Mouse (Mus musculus) myocyte (in vitro differentiated cells): ENCODE results near the gene Acaa1a. TPM values are rescaled to one million over a fixed set of nuclear protein-coding genes. Genes with fewer than 3 reads are reported as not detected.

Experiments used
- H3K27me3 ChIP-seq: one replicate; pipeline ENCODE4 v1.6.1; 2011; ENCODE audit not compliant: control insufficient read depth, insufficient read depth, insufficient read length
- H3K36me3 ChIP-seq: one replicate; pipeline ENCODE4 v1.6.1; 2011; ENCODE audit not compliant: control insufficient read depth, insufficient read depth
- H3K4me2 ChIP-seq: one replicate; pipeline ENCODE4 v1.6.1; 2011; ENCODE audit warnings: low read depth, control low read depth
- H3K4me3 ChIP-seq: one replicate; pipeline ENCODE4 v1.5.1; 2011; ENCODE audit warnings: mild to moderate bottlenecking, control low read depth, moderate library complexity
- H3K79me2 ChIP-seq: one replicate; pipeline ENCODE4 v1.6.1; 2011; ENCODE audit not compliant: control insufficient read depth, insufficient read depth
- H3ac ChIP-seq: one replicate; pipeline ENCODE4 v1.6.1; 2011; ENCODE audit not compliant: control insufficient read depth, insufficient read length
- CEBPB ChIP-seq: IDR thresholded peaks from 2 replicates; pipeline ENCODE4 v1.6.1; 2011; ENCODE audit warnings: mild to moderate bottlenecking, moderate library complexity; ENCODE audit not compliant: poor library complexity, insufficient read depth, severe bottlenecking
- E2F4 ChIP-seq: IDR thresholded peaks from one replicate; pipeline ENCODE4 v1.6.1; 2011; ENCODE audit warnings: mild to moderate bottlenecking, control low read depth, moderate library complexity; ENCODE audit not compliant: insufficient read depth
- MAX ChIP-seq: IDR thresholded peaks from one replicate; pipeline ENCODE4 v1.6.1; 2011; ENCODE audit warnings: low read depth, mild to moderate bottlenecking, control low read depth
- MYOD1 ChIP-seq, 3 experiments: IDR thresholded peaks; one replicate each; pipeline ENCODE4 v1.6.1; 2011; ENCODE audit warnings: control low read depth in 2 of 3, low read depth in 2 of 3, mild to moderate bottlenecking in 2 of 3, moderate library complexity in 1 of 3; ENCODE audit not compliant: insufficient read length in 2 of 3, control insufficient read depth in 1 of 3
- MYOG ChIP-seq, 3 experiments: IDR thresholded peaks; one replicate each; pipeline ENCODE4 v1.6.1; 2011; ENCODE audit warnings: control low read depth in 2 of 3, low read depth in 2 of 3, mild to moderate bottlenecking in 2 of 3; ENCODE audit not compliant: insufficient read length in 2 of 3, control insufficient read depth in 1 of 3, insufficient read depth in 1 of 3
- POLR2A ChIP-seq: IDR thresholded peaks from one replicate; pipeline ENCODE4 v1.6.1; 2011; ENCODE audit warnings: low read depth, mild to moderate bottlenecking, control low read depth, moderate library complexity; ENCODE audit not compliant: insufficient read length
- POLR2AphosphoS2 ChIP-seq: IDR thresholded peaks from one replicate; pipeline ENCODE4 v1.6.1; 2011; ENCODE audit warnings: low read depth, control low read depth; ENCODE audit not compliant: insufficient read length
- REST ChIP-seq: IDR thresholded peaks from one replicate; pipeline ENCODE4 v1.6.1; 2011; ENCODE audit warnings: mild to moderate bottlenecking, control low read depth, moderate library complexity; ENCODE audit not compliant: insufficient read depth, insufficient read length
- SRF ChIP-seq: IDR thresholded peaks from one replicate; pipeline ENCODE4 v1.6.1; 2011; ENCODE audit warnings: low read depth; ENCODE audit not compliant: control insufficient read depth, insufficient read length
- TCF12 ChIP-seq: IDR thresholded peaks from one replicate; pipeline ENCODE4 v1.6.1; 2011; ENCODE audit warnings: mild to moderate bottlenecking, control low read depth; ENCODE audit not compliant: poor library complexity, insufficient read depth, severe bottlenecking
- TCF3 ChIP-seq: IDR thresholded peaks from one replicate; pipeline ENCODE4 v1.6.1; 2011; ENCODE audit warnings: low read depth, control low read depth; ENCODE audit not compliant: insufficient read length
- USF1 ChIP-seq: IDR thresholded peaks from one replicate; pipeline ENCODE4 v1.6.1; 2011; ENCODE audit warnings: low read depth, mild to moderate bottlenecking, control low read depth, moderate library complexity
- polyA plus RNA-seq: library from polyadenylated mRNA; unstranded; fragments of >200 nt; fragmentation: generic; extraction: Trizol; gene quantifications from one replicate; pipeline ENCODE4 v1.2.1, GENCODE M21; 2012; ENCODE audit warnings: missing spikeins

The Acaa1a gene
- polyA plus RNA-seq, 1 experiment, result 61.7 TPM

DNA sequence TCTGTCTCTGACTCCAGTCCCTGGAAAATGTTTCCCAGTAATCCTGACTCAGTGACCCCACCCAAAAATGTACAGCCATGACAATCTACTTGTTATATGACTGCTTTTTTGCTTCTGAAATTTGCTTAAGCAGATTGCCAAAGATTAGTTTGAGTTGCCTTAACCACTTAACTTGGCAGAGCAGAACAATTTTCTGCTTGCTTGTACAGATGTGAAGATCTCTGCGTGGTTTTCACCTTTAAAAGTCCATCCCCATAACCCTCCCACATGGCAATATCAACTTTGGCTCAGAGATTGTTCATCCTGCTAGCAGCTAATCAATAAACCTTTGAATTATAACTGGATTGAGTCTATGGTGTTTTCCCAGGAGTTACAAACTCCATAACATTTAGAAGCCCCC lies 30.4 kb upstream of the Acaa1a start:
- Histone ChIP-seq H3K36me3 (peaks cover 2% of the 10 kb centered on the region), H3K79me2 (peaks cover 56% of the 10 kb centered on the region), H3K4me2 (no peak overlapping the region), H3K4me3 (no peak overlapping the region), H3ac (no peak overlapping the region), H3K27me3 (no peaks in the 10 kb centered on the region)
- TF ChIP-seq USF1 (no peak), SRF (no peak), E2F4 (no peak), POLR2A (no peak), REST (no peak), CEBPB (no peak), MAX (no peak), MYOG (IDR thresholded peaks at IDR 0.05; ENCODE audit: control insufficient read depth in 1 of 3, insufficient read depth in 1 of 3, insufficient read length in 2 of 3, low read depth in 2 of 3) (no peak), MYOD1 (IDR thresholded peaks at IDR 0.05; ENCODE audit: control insufficient read depth in 1 of 3, insufficient read length in 2 of 3, low read depth in 2 of 3) (no peak), POLR2AphosphoS2 (no peak), TCF12 (no peak), TCF3 (no peak)

DNA sequence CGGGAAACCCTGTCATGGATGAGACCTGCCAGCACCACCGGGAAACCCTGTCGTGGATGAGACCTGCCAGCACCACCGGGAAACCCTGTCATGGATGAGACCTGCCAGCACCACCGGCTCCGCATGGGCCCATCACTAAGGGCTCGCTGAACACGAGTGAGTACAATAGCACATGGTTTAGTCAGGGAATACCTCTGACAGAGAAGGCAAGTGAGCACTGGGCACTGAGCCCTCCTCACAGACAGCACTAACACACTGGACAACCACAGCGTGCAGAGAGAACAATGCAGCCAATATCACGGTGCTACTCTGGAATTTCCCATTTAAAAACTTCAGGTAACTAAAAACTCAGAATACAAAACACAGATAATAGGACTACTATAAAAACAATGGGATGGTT lies 26.4 kb upstream of the Acaa1a start:
- Histone ChIP-seq H3K27me3 (no peaks in the 10 kb centered on the region), H3K79me2 (peaks cover 76% of the 10 kb centered on the region), H3K36me3 (no peaks in the 10 kb centered on the region), H3K4me2 (no peak overlapping the region), H3K4me3 (no peak overlapping the region), H3ac (no peak overlapping the region)
- no peak for TF ChIP-seq MAX
- no peak for TF ChIP-seq POLR2AphosphoS2
- TF ChIP-seq SRF, result no peak
- no peak for TF ChIP-seq POLR2A
- TF ChIP-seq MYOD1 (IDR thresholded peaks at IDR 0.05; ENCODE audit: control insufficient read depth in 1 of 3, insufficient read length in 2 of 3, low read depth in 2 of 3), result no peak
- TF ChIP-seq TCF3, result no peak
- TF ChIP-seq CEBPB, result no peak
- TF ChIP-seq TCF12, result no peak

DNA sequence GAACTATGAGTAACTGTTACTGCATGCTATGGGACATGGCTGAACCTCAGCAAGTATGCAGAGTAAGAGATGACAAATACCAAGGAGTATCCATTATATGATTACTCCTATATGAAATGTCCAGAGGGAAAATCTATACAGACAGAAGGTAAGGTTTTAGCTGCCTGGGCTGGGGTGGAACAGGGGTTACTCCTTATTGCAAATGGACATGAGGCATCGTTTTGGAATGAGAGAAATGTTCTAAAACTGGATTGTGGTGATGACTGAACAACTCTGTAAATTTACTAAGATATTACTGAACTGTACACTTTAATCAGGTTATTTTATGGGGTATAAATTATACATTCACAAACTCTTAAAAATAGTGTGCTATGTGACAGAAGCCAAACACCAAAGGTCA lies 20.6 kb upstream of the Acaa1a start:
- Histone ChIP-seq H3K4me3 (no peak overlapping the region), H3K27me3 (no peaks in the 10 kb centered on the region), H3ac (no peak overlapping the region), H3K36me3 (no peaks in the 10 kb centered on the region), H3K79me2 (peaks cover 72% of the 10 kb centered on the region), H3K4me2 (peak overlapping the region; percentile 29)
- TF ChIP-seq REST (no peak), MYOD1 (IDR thresholded peaks at IDR 0.05; ENCODE audit: control insufficient read depth in 1 of 3, insufficient read length in 2 of 3, low read depth in 2 of 3) (no peak), CEBPB (no peak), TCF3 (no peak), POLR2AphosphoS2 (no peak)

DNA sequence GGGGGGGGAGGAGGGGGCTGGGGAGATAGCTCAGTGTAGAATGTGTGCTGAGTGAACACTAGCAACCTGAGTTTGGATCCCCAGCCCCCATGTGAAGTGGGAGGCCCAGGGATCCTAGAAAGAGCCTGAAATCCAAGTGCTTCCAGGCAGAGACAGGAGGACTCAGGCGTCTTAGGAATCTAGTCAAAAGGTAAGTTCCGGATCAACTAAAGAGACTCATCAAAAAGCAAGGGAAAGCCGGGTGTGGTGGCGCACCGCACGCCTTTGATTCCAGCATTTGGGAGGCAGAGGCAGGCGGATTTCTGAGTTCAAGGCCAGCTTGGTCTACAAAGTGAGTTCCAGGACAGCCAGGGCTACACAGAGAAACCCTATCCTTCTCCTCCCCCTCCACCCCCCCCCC lies 19.0 kb upstream of the Acaa1a start:
- no peaks in the 10 kb centered on the region for H3K27me3 ChIP-seq
- peaks cover 59% of the 10 kb centered on the region for H3K79me2 ChIP-seq
- H3K4me3 ChIP-seq, result peak overlapping the region; percentile 81
- no peak overlapping the region for H3ac ChIP-seq
- no peaks in the 10 kb centered on the region for H3K36me3 ChIP-seq
- no peak for TF ChIP-seq CEBPB
- no peak for TF ChIP-seq POLR2AphosphoS2
- TF ChIP-seq MYOG (IDR thresholded peaks at IDR 0.05; ENCODE audit: control insufficient read depth in 1 of 3, insufficient read depth in 1 of 3, insufficient read length in 2 of 3, low read depth in 2 of 3), result no peak
- TF ChIP-seq USF1, result no peak
- TF ChIP-seq MAX, result no peak
- no peak for TF ChIP-seq TCF3
- no peak for TF ChIP-seq MYOD1 (IDR thresholded peaks at IDR 0.05; ENCODE audit: control insufficient read depth in 1 of 3, insufficient read length in 2 of 3, low read depth in 2 of 3)
- no peak for TF ChIP-seq E2F4
- H3K4me2 ChIP-seq, result peak overlapping the region; percentile 97

DNA sequence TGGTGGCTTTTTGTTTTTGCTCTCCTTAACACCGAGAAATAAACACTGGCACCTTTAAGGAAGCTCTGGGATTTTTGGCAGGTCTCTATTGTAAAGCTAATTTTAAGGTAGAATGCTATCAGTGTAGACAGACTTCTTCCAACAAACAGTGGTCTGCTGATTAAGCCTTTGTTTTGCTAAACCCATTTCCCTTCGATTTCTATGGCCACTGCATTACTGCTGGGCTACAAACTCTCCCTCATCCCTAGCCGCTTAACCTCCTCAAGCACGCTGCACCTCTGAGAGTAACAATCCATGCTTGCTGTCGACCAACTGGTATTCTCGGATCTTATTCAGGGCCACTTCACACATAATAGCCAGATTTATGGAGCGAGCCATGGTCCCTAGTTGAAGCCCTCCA lies 18.5 kb upstream of the Acaa1a start:
- no peak for TF ChIP-seq SRF
- no peak for TF ChIP-seq POLR2AphosphoS2
- TF ChIP-seq CEBPB, result no peak
- TF ChIP-seq E2F4, result no peak
- TF ChIP-seq REST, result no peak
- no peak for TF ChIP-seq POLR2A
- H3K27me3 ChIP-seq, result no peaks in the 10 kb centered on the region
- H3ac ChIP-seq, result peak overlapping the region; percentile 77
- peak overlapping the region; percentile 81 for H3K4me3 ChIP-seq
- H3K36me3 ChIP-seq, result no peaks in the 10 kb centered on the region
- H3K4me2 ChIP-seq, result peak overlapping the region; percentile 97
- H3K79me2 ChIP-seq, result peaks cover 55% of the 10 kb centered on the region
